In the genomic region with DNA sequence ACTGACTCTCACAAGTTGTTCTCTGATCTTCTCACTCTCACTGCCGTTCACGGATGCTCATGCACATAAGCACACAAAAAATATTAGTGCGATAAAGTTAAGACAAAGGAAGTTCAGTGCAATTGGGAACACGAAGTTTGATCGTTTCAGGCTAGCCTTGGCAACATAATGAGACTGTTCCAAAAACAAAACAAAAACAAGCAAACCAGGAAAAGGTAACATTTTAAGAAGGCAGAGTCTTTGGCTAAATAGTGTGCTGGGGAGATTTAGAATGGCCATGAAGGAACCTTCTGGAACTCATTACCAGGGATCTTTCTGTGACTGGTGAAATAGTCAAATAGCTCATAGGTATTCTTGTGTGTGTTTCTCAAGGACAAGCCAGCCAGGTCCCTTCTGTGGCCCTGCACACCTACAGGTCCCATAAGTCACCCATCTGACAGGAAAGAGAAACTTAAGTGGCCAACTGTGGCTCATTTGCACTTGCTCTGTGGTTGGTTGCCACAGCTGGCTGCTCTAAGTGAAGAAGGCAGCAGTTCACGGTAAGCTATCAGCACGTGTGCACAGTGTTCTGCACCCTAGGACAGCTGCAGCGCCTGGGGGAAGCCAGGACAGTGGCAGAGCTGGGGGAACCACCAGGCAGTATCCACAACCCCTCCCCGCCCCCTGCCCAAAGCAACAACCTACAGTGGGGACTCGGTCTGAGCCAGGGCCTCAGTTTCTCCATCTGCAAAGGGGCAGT, we compare ENCODE assay signal across 29 mouse cellular contexts. TPM values are rescaled to one million over a fixed set of nuclear protein-coding genes. Genes with fewer than 3 reads are reported as not detected.
DNase-seq lines count a peak whose midpoint lies in the region; ATAC-seq and TF ChIP-seq lines count a peak whose summit lies in the region.
"Had no signal": no experiment of that assay in that cellular context is flagged by ENCODE, and none has a peak within 500 bp of the region (broad histone marks: within the 10 kb centered on the region; RNA-seq: fewer than 3 reads in every experiment).

A gene (minus strand): TSS at position 51 of the 739 bp plus-strand sequence.

- no peaks in the 10 kb centered on the region for H3K27me3 ChIP-seq in spleen, adult 2 months (ENCODE audit: control insufficient read depth, insufficient read depth, low read length)
- H3K27me3 ChIP-seq in lung, postnatal 0 days (replicated peaks; ENCODE audit: insufficient read depth, low read length): no peaks in the 10 kb centered on the region
- H3K27me3 ChIP-seq: forebrain, embryonic 15.5 days had no signal

- TF ChIP-seq POLR2A in spleen, adult 2 months (IDR thresholded peaks at IDR 0.05; ENCODE audit: low read depth, low read length): no peak

- no peak within 1 kb of the TSS for H3K4me3 ChIP-seq in spleen, adult 2 months (ENCODE audit: extremely low read depth, insufficient read depth, insufficient read length)
- no peak within 1 kb of the TSS for H3K4me3 ChIP-seq in lung, postnatal 0 days (ENCODE audit: low read depth, low read length)
- H3K4me3 ChIP-seq: erythroblast, embryonic 14.5 days; forebrain, embryonic 15.5 days had no signal

- no peak within 1 kb of the TSS for H3K27ac ChIP-seq in spleen, adult 2 months (ENCODE audit: insufficient read depth, low read length)
- H3K27ac ChIP-seq in lung, postnatal 0 days (ENCODE audit: low read length): no peak within 1 kb of the TSS
- H3K27ac ChIP-seq: forebrain, embryonic 15.5 days; hindbrain, embryonic 14.5 days; stomach, postnatal 0 days had no signal

- DNase-seq in spleen, adult 2 months (ENCODE audit: low read depth in 1 of 2, low spot score in 2 of 2): peak; percentile 18 to 27
- DNase-seq in spleen, adult 12 weeks (ENCODE audit: low spot score): no peak
- DNase-seq in gonadal fat pad, adult 2 months (ENCODE audit: low read depth): no peak
- DNase-seq in spleen, postnatal 36 days (ENCODE audit: low spot score in 2 of 2): peak; percentile 64 to 67
- DNase-seq in thymus, postnatal 36 days: peak; percentile 74 to 85
- no peak for DNase-seq in gastrocnemius, postnatal 4 days (ENCODE audit: low spot score in 2 of 2)
- no peak for DNase-seq in lung, postnatal 0 days (ENCODE audit: low spot score)
- DNase-seq in kidney, postnatal 10 days: no peak
- DNase-seq: cerebellum, postnatal 25 days; heart, postnatal 10 days; layer of hippocampus, postnatal 36 days; lung, postnatal 4 days had no signal

- no peak within 1 kb of the TSS for H3K9ac ChIP-seq in lung, postnatal 0 days (replicated peaks; ENCODE audit: low read depth)
- H3K9ac ChIP-seq: forebrain, embryonic 15.5 days; hindbrain, embryonic 14.5 days had no signal

- TF ChIP-seq EP300 in lung, postnatal 0 days (IDR thresholded peaks at IDR 0.05): no peak

- H3K36me3 ChIP-seq in spleen, adult 2 months (ENCODE audit: control insufficient read depth, insufficient read depth, low read length): no peaks in the 10 kb centered on the region
- no peaks in the 10 kb centered on the region for H3K36me3 ChIP-seq in lung, postnatal 0 days (ENCODE audit: insufficient read depth, low read length)
- H3K36me3 ChIP-seq: forebrain, embryonic 15.5 days had no signal

- WGBS in spleen, adult 2 months: 50% methylated on average over 10 of the region's 10 CpGs
- WGBS in lung, postnatal 0 days: 78% methylated on average over 10 of the region's 10 CpGs

- no peak for ATAC-seq in lung, postnatal 0 days
- ATAC-seq: forebrain, embryonic 15.5 days; intestine, embryonic 16.5 days had no signal

- H3K4me2 ChIP-seq in lung, postnatal 0 days (replicated peaks; ENCODE audit: low read depth, low read length): no peak within 1 kb of the TSS
- H3K4me2 ChIP-seq: forebrain, embryonic 15.5 days; hindbrain, embryonic 14.5 days; midbrain, embryonic 11.5 days had no signal

- TF ChIP-seq CTCF in spleen, adult 2 months (IDR thresholded peaks at IDR 0.05; ENCODE audit: extremely low read depth, insufficient read depth, insufficient read length, insufficient replicate concordance): no peak
- TF ChIP-seq CTCF in lung, postnatal 0 days (IDR thresholded peaks at IDR 0.05): no peak

- H3K4me1 ChIP-seq in spleen, adult 2 months (ENCODE audit: control insufficient read depth, insufficient read depth, insufficient read length): peaks cover 17% of the 10 kb centered on the region; the same call in 1 of the 2 replicates
- no peaks in the 10 kb centered on the region for H3K4me1 ChIP-seq in lung, postnatal 0 days (ENCODE audit: insufficient read depth, low read depth, low read length)
- H3K4me1 ChIP-seq: forebrain, embryonic 15.5 days had no signal

- no peaks in the 10 kb centered on the region for H3K9me3 ChIP-seq in lung, postnatal 0 days (ENCODE audit: low read length)
- H3K9me3 ChIP-seq: forebrain, embryonic 15.5 days had no signal

RNA-seq across cellular contexts. Expression of the gene that starts here (rescaled TPM):
- polyA plus RNA-seq in spleen, adult 2 months (2012; rRNA removed): 0.47 TPM in 1 of 2 replicates, not detected in the other
- 50.4 and 109 TPM in 2 replicates for polyA plus RNA-seq in gonadal fat pad, adult 2 months (2012; rRNA removed)
- not detected for total RNA-seq in gastrocnemius, postnatal 4 days (2021)
- not detected in 2 replicates for polyA plus RNA-seq in lung, postnatal 0 days (2015; fragmentation: Nextera tagmentation; extraction: Ambion mirVana)
- total RNA-seq: adrenal gland, adult 18-20 months; gastrocnemius, adult 8-10 months; heart, adult 8-10 months; heart, postnatal 10 days; layer of hippocampus, adult 18-20 months; layer of hippocampus, postnatal 36 days; MEL had no signal
- polyA plus RNA-seq: C2C12; embryonic facial prominence, embryonic 11.5 days; erythroblast, embryonic 14.5 days; forebrain, embryonic 15.5 days; intestine, embryonic 16.5 days; kidney, embryonic 16.5 days; limb, embryonic 14.5 days; liver, embryonic 16.5 days; midbrain, embryonic 11.5 days; neural tube, embryonic 14.5 days had no signal

Comparison
In these comparisons a context has a peak if more than half of its experiments do, and no peak if none do; other contexts are left out.
1. RNA of the gene that starts here (polyA plus RNA-seq): 50.4 to 109 TPM in gonadal fat pad, adult 2 months; 0.47 TPM in spleen, adult 2 months and not detected in lung, postnatal 0 days; every median in the first group is over 10 times any median in the second.
2. DNase-seq: peak in spleen, postnatal 36 days (2 of 2) and thymus, postnatal 36 days (2 of 2); none in spleen, adult 12 weeks (single experiment), gonadal fat pad, adult 2 months (single experiment), gastrocnemius, postnatal 4 days (0 of 2), lung, postnatal 0 days (single experiment) and kidney, postnatal 10 days (single experiment).
3. Peak in DNase-seq in spleen, adult 2 months; RNA of the gene not detected or under 1 TPM.